Mouse (Mus musculus) adrenal gland, adult 18-20 months (tissue): ENCODE measurements around the gene Dydc1. TPM values are rescaled to one million over a fixed set of nuclear protein-coding genes. Genes with fewer than 3 reads are reported as not detected.

Source experiments
- DNase-seq, 2 experiments: peaks; one replicate each; pipeline ENCODE4 v3.0.0; 2021 to 2022; ENCODE audit warnings: low spot score in 2 of 2
- total RNA-seq, 2 experiments: library from RNA; stranded (reverse); gene quantifications; 1 replicate in 1 of 2; 2 replicates in 1 of 2; pipeline ENCODE4 v1.2.3; 2021

Gene Dydc1
- total RNA-seq, 2 experiments from 2014 or later, result not detected

DNA sequence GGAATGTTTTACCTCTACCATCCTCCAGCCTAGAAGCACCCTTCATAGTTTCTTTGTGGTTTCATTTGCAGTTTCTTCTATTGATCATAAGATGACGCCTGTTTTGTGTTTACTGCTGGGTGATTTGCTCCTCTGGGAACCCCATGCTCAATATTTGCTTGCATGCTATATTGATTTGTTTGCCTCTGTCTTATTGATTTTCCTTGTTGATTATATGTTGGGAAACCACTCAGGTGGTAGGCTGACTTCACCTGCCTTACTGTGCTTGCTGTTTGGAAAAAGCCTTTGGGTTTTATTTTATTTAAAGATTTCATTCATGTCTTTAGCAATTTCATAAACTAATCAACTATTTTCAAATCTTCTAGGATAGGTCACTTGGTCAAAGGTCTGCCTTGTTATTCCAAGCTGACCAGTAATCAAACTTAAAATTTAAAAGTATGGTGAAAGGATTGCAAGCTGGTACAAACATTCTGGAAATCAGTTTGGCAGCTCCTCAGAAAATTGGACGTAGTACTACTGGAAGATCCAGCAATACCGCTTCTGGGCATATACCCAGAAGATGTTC, 23.7 kb downstream of the Dydc1 start:
- DNase-seq, result no peak

DNA sequence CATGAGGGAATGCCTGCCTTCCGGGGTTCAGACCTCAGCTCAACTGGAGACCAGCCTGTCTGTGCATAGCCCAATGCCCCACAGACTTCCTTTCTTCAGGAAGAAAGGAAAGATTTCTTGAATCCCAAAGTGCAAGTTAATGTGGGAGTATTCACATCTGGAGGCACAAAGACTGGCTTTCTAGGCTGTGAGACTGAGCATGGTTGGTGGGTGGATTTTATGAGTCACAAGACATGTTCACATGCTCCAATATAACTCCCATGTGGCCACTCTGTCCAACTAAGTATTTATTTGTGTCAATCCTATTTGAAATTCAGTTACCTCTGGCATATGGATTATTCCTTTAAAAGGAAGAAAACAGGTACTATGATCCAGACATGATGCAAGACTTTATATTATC, 26.0 kb downstream of the Dydc1 start:
- DNase-seq, result no peak

DNA sequence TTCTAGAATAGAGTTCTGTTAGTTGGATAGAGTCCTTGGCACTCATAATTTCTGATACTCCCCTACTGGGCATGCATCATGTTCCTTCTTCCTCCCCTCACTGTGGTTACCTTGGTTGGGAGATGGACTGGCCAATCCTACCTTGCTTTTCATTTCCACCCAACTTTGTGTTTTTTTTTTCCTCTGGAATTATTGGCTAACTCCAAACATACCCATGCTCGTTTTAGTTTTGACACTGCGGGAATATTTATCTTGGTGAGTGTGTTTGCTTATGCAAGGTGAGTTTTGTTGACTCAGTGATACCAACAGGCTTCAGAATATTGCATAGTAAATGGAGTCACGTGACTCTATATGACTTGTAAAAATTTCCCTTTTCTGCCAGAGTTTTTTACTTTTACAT, 28.0 kb downstream of the Dydc1 start:
- DNase-seq, result no peak

DNA sequence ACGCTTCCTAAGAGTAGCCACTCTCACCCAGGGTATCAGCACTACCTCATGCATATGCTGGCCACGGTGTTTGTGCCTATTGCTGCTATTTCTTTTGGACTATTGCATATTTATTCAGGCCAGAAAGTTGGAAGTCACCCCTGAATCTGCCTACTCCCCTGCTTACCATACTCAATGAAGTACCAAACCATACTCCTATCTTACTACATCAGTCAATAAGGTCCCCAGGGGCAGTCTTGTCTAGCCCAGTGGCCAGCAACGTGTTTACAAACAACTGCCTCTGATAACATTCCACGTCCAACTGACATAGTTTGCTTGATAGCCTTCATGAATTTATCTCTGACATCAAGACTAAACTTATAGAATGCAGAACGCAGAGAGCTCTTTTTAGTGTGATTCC, 28.5 kb downstream of the Dydc1 start:
- DNase-seq, result no peak

DNA sequence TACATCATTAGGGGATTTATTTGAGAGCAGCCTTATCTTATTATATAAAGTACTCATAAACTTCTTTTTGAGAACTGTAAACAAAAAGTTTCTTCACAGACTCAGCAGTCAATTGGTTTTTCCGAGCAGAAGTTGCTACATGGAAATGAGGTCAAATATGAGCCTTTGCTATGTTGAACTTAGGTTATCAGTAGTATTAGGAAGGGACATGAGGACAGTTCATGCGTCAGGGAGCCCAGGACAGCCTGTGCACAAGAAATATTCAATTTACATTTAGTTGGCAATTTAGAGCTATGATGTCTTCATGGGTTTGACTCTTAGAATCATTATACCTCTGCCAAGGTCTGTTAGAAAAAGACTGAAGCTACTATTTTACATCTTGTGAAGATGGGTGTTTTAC, 29.6 kb downstream of the Dydc1 start:
- no peak for DNase-seq

DNA sequence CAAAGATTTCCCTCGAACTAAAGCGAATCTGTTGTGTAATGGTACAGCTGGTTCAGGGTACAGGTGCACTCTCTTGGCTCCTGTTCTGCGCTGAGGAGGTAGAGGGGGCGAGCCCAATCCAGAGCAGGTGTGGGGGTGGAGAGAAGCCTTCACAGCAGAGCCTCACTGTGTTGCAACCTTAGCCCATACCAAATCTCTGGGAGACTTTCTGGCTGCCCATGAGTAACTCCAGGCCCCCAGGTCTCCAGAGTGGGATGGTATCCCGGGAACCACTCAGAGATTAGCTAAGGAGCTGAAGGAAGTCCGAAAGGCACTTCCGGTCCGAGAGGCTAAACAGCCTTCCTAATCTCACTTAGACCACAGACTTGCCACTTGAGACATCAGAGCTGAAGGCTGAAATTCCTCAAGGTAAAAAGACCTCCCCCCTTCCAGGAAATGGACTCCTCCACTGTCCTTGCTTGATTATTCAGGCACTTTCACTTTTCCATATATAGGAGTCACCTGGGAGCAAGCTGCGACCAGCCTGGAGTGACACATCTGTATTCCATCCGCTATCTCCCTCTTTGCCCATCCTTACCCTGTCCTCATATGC, 32.2 kb downstream of the Dydc1 start, which contains the start of gene Mat1a:
Gene Mat1a, plus strand, starts transcription at position 183 of the 592 bp plus-strand sequence.
- no peak for DNase-seq

DNA sequence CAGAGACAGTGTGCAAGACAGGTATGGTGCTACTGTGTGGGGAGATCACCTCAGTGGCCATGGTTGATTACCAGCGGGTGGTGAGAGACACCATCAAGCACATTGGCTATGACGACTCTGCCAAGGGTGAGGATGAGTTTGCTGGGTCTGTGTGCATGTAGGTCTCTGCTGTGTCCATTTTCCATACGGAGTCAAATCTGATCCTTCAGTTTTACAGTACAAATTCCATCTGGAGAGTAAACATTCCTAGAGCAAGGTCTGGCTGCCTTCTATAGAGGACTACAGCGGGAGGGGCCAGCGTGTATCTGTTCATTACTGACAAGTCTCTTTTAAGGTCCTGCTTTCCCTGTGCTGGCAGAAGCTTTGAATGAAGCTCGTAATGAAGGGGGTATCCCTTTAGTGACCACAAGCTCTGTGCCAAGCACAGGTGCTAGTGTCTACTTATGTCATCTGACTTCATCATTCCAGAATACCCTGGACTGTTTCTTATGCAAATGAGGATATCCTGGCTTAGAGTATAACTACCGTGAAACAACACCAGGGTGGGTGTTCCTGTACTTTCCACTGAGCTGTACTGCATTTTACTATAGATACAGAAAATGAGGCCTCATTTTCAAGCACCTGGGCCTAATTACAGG, 38.4 kb downstream of the Dydc1 start:
- no peak for DNase-seq

DNA sequence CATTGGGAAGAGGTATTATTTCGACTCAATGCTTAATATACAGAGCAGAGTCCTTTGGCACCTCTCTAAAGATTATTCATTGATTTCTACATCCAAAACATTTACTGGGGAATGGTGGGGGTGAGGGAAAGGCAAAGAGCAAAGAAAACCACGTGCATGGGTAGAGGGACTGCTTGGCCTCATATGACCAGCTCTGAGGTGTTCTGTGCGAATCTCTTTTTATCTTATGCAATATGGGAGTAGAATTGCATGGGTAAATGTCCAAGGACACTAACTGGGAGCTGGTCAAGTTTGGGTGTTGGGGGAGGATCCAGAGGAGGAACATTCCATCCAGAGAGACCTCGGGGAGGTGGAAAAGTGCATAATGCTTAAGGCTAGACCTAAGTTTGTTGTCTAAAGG, 40.2 kb downstream of the Dydc1 start:
- no peak for DNase-seq

DNA sequence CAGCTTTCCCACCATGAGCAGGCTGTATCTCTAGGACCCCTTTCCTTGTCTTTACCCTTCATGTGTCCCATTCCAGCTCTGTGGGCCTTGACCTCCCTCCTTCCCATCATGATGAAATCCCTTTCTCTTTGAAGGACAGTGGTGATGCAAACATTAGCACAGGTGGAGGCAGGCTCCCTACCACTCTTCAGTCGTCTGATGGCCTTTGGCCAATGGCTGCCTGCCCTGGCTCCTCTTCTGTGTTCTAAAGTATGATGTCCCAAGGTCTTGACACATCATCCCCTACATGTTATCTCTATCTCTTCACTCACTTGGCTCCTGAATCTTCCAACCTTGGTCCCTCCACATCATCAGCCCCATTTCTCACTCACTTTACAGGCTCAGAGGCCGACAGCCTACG, 43.6 kb downstream of the Dydc1 start:
- no peak for DNase-seq

DNA sequence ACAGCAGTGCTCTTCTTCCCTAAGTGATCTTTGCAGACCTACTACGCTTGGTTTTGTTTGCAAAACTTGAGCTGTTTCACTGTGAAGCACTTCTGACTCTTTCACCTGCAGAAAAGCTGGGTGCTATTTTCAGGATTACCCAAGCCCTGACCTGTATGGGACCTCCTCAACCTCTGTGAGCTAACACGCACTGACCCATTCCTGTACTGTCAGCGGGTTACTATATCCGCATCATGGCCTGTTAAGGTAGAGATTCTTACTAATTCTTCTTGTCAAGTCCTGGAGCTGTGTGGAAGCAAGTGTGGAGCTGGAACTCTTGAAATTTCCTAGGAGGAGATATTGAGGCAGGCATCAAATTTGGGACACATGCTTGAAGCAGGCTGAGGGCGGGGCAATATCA, 52.0 kb downstream of the Dydc1 start:
- DNase-seq, result no peak

DNA sequence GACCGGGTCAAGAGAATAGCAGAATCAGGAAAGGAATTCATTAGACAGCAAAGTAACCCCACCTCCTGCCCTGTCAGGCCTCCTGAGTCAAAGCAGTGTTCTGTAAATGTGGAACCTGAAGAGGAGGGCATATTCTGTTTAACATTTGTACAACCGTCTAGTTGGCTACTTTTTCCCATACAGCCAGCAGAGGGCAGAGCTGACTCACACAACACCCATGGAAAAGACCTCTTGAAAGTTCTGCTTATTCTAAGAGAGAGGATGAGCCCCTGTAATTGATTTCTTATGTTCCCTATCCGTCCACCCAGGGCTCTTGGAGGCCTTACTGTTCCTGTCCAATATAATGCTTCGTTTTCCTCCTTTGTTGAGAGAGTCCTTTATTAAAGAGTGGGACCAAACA, 55.3 kb downstream of the Dydc1 start:
- DNase-seq, result peak in 1 of 2 experiments; percentile 11

DNA sequence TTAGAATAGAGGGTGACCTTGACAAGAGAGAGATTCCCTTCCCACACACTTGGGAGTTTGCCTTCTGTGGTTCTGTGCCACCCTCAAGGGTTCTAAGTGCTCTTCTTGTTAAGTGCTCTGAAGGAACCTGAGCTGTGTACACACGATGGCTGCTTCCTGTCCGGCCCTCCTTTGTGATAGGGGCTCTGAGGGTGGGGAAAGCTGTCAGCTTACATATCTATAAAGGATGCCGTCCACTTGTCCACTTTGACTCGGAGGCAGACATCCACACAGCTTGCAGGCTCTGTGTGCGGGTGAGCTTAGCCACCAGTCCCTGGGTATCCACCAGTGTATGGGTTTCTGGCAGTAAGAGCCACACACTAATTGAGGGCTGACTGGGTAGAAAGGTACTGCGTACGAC, 58.8 kb downstream of the Dydc1 start, which contains the start of gene Sftpa1:
Gene Sftpa1, plus strand, starts transcription at position 243 of the 400 bp plus-strand sequence.
- DNase-seq, result no peak

DNA sequence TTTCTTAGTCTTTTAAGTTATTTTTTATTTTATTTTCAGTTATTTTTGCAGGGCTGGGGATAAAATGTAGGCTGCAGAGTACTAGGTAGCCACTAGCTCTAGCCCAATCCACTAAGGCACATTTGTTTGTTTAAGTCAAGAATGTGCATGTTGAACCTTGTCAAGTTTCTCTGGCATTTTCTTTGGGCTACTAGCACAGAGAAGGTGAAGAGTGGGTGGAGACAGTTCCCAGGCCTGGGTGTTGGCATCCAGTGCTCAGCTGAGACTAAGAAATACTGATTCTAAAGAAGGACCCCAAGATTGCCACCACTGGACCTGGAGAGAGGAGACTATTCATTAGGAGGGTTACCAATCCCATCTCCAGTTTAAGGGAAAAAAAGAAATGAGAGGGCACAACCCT, 64.3 kb downstream of the Dydc1 start:
- DNase-seq, result no peak

DNA sequence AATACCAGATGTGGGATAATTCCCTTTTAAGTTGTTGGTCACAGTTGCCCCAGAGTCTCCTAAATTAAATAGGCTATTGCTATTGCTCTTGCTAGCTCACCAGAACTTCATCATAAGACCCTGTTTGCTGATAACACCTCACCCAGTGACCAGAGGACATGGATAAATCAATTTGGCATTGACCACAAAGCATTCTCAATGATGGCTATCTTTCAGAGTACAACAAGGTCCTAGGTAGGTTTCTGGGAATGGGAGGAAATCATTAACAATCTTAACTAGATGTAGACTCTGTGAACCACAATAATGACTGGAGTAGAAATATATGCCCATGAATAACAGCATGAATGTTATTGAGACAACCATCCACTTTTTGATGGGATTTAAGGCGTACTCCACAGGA, 68.0 kb downstream of the Dydc1 start:
- DNase-seq, result no peak

Other genes with a start within 250 kb of the Dydc1 start
- gene Sh2d4b, start 179.6 kb upstream of the Dydc1 start, total RNA-seq, result 1 to 10 TPM; 1.9 to 2.0 TPM
- gene Tspan14, start 106.1 kb upstream of the Dydc1 start, total RNA-seq, result 10 to 100 TPM; 33.7 to 35.0 TPM
- gene Fam213a, start 59.1 kb upstream of the Dydc1 start, total RNA-seq, result 100 to 1,000 TPM; 109 to 216 TPM
- gene Dydc2, start 3.7 kb upstream of the Dydc1 start, total RNA-seq, result under 1 TPM; 0.80 to 0.90 TPM
- under 1 TPM in 1 of 2 experiments, not detected in 1; 0.56 TPM for gene Mat1a, start 32.1 kb downstream of the Dydc1 start, total RNA-seq
- 1 to 10 TPM in 1 of 2 experiments, under 1 TPM in 1; 0.63 to 1.9 TPM for gene Sftpa1, start 58.9 kb downstream of the Dydc1 start, total RNA-seq
- not detected for gene Mbl1, start 78.5 kb downstream of the Dydc1 start, total RNA-seq
- not detected for gene Sftpd, start 112.2 kb downstream of the Dydc1 start, total RNA-seq
- gene Gm2832, start 205.9 kb downstream of the Dydc1 start, total RNA-seq, result not detected